ENCODE assay signal across 8 mouse cellular contexts in genomic region chr17:84367663-84368062, GRCm38 (mm10).
A peak's percentile ranks its signal among the peaks of the same experiment; 100 is the strongest.
DNase-seq lines count a peak whose midpoint lies in the region; ATAC-seq and TF ChIP-seq lines count a peak whose summit lies in the region.

No protein-coding gene starts in this region.

- intact Hi-C loops in left cerebral cortex, postnatal 4 days (cut with DNase I) = no loop called here

- no peak overlapping the region for H3K9ac ChIP-seq in forebrain, postnatal 0 days
- no peak overlapping the region for H3K9ac ChIP-seq in limb, embryonic 12.5 days (replicated peaks)

- DNase-seq in left cerebral cortex, postnatal 4 days = peak; percentile 26
- DNase-seq in left cerebral cortex, adult 8-10 months (ENCODE audit: low spot score in 2 of 2) = no peak
- DNase-seq in cerebellum, adult 18-20 months = peak; percentile 65 to 74
- peak; percentile 51 for DNase-seq in forebrain, postnatal 0 days
- DNase-seq in frontal cortex, postnatal 10 days (ENCODE audit: low spot score in 2 of 2) = no peak
- DNase-seq in right cerebral cortex, postnatal 14 days = no peak
- DNase-seq in gastrocnemius, postnatal 4 days (ENCODE audit: low spot score in 2 of 2) = no peak

- H3K4me2 ChIP-seq in forebrain, postnatal 0 days (ENCODE audit: low read depth) = no peak overlapping the region
- H3K4me2 ChIP-seq in limb, embryonic 12.5 days = no peak overlapping the region

- TF ChIP-seq CTCF in forebrain, postnatal 0 days (IDR thresholded peaks at IDR 0.05; ENCODE audit: low read depth) = peak; percentile 24; the same call in 1 of the 2 replicates

- no peaks in the 10 kb centered on the region for H3K27me3 ChIP-seq in forebrain, postnatal 0 days (ENCODE audit: insufficient read depth, low read length)
- no peaks in the 10 kb centered on the region for H3K27me3 ChIP-seq in limb, embryonic 12.5 days

- H3K4me3 ChIP-seq in forebrain, postnatal 0 days (ENCODE audit: low read depth, low read length) = no peak overlapping the region
- H3K4me3 ChIP-seq in limb, embryonic 12.5 days (replicated peaks) = no peak overlapping the region

- WGBS in forebrain, postnatal 0 days = 18% methylated on average over 3 of the region's 3 CpGs
- 63% methylated on average over 3 of the region's 3 CpGs for WGBS in limb, embryonic 12.5 days

- H3K9me3 ChIP-seq in forebrain, postnatal 0 days (ENCODE audit: low read length) = no peaks in the 10 kb centered on the region
- no peaks in the 10 kb centered on the region for H3K9me3 ChIP-seq in limb, embryonic 12.5 days

- peak overlapping the region; percentile 42 for H3K27ac ChIP-seq in forebrain, postnatal 0 days (ENCODE audit: low read depth, low read length)
- H3K27ac ChIP-seq in limb, embryonic 12.5 days = peak overlapping the region; percentile 66

- H3K4me1 ChIP-seq in forebrain, postnatal 0 days (ENCODE audit: insufficient read depth) = peaks cover 16% of the 10 kb centered on the region
- peaks cover 85% of the 10 kb centered on the region for H3K4me1 ChIP-seq in limb, embryonic 12.5 days (replicated peaks)

- no peaks in the 10 kb centered on the region; the same call in 1 of the 2 replicates for H3K36me3 ChIP-seq in forebrain, postnatal 0 days (ENCODE audit: insufficient read depth)
- H3K36me3 ChIP-seq in limb, embryonic 12.5 days = no peaks in the 10 kb centered on the region

- ATAC-seq in forebrain, postnatal 0 days = peak; percentile 35; the same call in 1 of the 2 replicates
- ATAC-seq in limb, embryonic 12.5 days (ENCODE audit: insufficient number of reproducible peaks, insufficient read depth, low FRiP score, low TSS enrichment, low read depth) = no peak

Comparison
In these comparisons a context has a peak if more than half of its experiments do, and no peak if none do; other contexts are left out.
1. DNase-seq: peak in left cerebral cortex, postnatal 4 days (single experiment), cerebellum, adult 18-20 months (2 of 2) and forebrain, postnatal 0 days (single experiment); none in left cerebral cortex, adult 8-10 months (0 of 2), frontal cortex, postnatal 10 days (0 of 2), right cerebral cortex, postnatal 14 days (single experiment) and gastrocnemius, postnatal 4 days (0 of 2).